Mouse (Mus musculus) layer of hippocampus, adult 11-12 months (tissue): Measurements from ENCODE around the gene Hdac1.
"Not testable (repeated sequence)": the region's sequence is repeated elsewhere in the genome, so short reads cannot be mapped to it uniquely, and the experiment has no call there.

ENCODE experiments used
- DNase-seq: peaks from one replicate; pipeline ENCODE4 v3.0.0; 2022; ENCODE audit warnings: low spot score

Hdac1 gene

DNA sequence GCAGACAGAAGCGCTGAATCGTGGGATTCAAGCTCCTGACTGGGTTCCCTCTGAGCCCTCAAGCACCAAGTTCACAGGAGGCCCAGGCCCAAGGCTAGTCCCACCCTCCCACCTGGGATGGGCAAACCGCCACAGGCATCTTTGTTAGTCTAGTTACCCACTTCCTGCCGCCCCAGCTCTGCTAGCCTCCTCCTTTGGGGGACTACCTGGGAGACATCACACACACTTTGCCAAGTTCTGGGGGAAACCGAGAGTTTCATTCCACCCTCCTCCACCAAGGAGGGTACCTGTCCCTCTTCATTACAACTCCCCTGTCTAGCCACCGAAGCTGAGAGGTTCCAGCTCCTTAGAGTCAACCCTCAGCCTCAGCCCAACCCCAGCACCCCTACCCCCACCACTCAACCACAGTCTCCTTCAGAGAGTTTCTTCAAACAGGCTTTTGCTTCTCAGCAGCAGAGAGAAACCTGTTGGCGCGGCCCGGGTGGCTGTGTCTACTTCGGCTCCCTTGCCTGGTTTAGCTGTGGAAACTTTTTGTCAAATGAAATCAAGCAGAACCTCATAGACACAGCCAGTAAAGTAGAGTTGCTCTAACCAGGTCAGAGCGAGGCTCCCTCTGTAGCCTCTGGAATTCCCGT lies 15.9 kb upstream of the Hdac1 start:
- no peak for DNase-seq

DNA sequence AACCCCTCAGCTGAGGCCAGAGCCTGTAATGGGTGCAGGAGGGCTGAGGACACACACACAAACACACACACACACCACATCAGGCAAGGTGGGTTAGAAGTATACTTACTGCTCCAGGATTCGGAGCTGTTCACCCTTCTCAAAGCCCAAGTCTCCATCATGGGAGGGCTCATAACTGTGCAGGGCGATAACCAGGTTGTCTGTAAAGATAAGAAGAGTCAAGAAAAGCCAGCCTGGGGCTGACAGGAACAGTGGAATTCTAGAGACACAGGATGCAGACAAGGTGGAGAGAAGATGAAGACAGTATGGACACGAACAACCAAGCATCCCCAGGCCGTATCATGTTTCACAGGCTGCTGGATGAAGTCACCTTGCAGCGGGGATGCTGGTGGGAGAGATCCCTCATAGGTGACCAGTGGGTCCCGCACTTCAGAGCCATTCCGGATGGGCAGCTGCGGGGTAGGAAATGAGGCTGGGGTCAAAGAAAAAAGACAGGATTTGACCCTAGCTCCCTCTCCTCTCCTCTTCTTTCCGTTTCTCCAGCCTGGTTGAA lies 14.8 kb upstream of the Hdac1 start:
- no peak for DNase-seq

DNA sequence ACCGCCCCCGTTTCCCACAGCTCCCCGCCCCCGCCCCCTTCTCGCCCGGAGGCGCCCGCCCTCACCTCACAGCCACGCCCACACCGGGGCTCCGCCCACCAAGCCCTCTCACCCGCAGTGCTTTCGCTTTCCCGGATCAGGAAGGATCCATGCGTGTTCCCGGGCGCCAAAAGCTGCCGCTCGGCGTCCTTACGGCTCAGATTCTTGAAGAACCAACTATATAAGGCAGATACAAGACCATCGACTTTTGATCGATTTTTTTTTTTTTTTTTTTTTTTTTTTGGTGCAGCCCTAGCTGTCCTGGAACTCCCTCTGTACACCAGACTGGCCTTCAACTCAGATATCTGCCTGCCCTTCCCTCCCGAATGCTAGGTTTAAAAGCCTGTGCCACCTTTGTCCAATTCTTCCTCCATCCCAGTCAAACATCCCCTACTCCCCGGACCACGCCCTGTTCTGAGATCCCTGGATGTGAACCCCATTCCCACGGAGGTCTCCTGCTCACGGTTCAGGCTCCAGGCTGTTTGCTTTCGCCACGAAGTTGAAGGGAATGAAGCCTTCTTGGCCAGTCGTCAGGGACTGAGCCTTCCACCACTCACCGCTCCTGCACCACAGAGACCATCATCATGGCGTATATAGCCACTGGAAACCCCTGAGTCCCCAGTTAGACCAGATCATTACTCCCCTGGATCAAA lies 14.2 kb upstream of the Hdac1 start:
- peak; percentile 84 for DNase-seq

DNA sequence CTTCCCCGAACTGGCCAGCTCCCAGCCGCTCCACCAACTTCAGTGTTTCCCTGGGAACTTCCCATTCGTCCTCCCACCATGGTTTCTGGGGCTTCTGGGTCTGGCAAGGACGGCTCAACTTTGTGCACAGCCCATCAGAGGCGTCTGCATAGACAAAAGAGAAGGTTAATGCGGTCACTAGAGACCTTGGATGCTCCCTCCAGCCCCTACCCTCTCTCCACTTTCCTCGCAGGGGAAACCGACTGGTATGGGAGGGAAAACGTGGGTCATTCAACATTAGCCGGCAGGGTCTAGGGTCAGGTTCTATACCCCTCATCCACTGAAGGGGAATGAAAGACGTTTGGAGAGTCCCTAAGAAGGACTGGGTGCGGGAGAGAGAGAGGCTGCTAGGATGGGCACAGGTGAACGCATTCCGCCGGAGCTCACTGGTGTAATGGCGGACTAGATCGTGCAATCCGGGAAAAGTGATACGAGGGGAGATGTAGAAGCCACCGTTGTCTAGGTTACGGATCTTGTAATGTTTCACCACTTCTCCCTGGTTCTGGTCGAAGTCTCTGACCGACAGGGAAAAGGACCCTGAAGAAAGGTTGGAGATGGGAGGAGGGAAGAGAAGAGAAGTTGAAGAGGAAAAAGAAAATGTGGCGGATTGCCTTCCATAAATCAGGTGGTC lies 13.5 kb upstream of the Hdac1 start:
- peak; percentile 33 for DNase-seq

DNA sequence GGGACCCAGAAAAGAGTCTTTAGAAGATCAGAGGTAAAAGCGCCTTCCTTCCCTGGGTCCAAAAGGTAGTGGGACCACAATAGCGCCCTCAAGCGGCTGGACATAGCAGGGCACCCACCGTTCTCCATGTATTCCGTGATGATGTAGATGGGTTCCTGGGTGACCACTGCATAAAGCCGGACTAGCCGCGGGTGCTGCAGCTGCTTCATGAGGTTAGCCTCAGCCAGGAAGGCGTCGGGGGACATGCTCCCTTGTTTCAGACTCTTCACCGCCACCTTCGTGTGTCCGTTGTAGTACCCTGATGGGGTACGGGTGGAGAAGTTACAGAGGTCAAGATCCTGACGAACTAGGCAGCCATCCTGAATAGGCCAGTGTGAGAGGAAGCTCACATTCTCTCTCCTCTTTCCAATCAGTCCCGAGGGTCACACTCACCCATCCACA lies 12.9 kb upstream of the Hdac1 start:
- DNase-seq: peak; percentile 70

DNA sequence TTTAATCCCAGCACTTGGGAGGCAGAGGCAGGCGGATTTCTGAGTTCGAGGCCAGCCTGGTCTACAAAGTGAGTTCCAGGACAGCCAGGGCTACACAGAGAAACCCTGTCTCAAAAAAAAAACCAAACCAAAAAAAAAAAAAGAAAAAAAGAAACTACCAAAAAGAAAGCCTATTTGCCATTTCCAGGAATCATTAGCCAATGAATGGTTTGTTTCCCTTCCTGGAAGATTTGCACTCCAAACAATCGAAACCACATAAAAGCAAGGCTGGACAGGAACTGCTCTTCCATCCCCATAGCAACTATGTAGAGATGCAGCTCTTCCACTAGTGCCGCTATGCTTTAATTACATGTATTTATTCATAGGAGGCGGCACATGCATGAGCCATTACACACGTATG lies 12.0 kb upstream of the Hdac1 start:
- not testable (repeated sequence) for DNase-seq

DNA sequence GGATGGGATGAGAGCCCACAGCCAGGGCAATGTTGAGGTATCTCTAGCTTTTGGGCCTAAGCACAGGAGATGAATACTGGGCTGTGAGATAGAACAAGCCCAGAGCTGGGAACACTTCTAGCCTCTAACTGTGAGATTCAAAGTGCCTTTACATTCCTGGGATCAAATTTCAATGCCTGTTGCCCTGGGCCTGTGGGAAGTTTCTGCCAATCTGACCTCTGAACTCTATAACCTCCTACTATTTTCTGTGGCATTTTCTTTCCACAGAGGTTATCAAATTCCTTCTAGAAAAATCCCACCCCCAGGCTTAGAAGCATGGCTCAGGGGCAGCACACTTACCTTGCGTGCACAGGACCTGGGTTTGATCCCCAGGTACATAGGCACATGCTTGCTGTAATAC lies 7.8 kb upstream of the Hdac1 start:
- DNase-seq: no peak

DNA sequence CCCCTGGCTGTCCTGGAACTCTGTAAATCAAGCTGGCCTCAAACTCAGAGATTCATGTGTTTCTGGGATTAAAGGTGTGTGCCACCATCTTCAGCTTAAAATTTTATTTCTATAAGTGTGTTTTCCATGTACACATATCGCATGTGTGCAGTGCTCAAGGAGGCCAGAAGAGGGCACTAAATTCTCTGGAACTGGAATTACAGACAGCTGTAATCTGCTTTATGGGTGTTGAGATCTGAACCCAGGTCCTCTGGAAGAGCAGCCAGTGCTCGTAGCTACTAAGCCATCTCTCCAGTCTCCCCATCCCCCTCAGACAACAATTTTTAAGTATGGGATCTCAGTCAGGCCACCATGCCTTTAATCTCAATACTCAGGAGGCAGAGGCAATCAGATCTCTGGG lies 6.8 kb upstream of the Hdac1 start:
- DNase-seq: no peak

DNA sequence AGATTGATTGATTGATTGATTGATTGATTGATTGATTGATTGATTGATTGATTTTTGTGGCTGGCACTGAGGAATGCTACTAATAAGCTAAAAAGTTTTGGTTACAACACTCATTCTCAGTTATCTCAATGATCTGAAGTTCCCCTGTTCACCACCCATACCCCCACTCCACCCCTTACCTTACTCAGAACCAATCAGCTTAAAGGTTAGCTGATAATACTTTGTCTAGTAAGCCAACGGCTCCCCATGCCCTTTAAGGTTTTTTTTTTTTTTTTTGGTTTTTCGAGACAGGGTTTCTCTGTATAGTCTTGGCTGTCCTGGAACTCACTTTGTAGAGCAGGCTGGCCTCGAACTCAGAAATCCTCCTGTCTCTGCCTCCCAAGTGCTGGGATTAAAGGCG lies 5.1 kb upstream of the Hdac1 start:
- not testable (repeated sequence) for DNase-seq

DNA sequence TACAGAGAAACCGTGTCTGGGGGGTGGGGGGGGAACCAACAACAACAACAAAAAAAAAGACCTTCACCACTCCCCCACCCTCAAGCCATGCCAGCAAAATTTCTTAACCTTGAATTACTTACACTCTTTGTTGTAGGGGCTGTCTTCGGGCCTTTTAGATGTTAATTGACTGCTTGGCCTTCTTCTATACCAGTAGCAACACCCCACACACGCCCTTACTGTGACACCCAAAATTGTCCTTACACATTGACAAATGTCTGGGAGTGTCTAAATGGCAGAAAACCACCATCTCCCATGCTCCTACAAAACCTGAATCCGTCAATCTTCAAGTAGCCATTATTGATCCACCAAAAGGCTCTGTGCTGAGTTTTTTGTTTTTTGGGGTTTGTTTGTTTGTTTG lies 1.6 kb upstream of the Hdac1 start:
- DNase-seq: no peak

DNA sequence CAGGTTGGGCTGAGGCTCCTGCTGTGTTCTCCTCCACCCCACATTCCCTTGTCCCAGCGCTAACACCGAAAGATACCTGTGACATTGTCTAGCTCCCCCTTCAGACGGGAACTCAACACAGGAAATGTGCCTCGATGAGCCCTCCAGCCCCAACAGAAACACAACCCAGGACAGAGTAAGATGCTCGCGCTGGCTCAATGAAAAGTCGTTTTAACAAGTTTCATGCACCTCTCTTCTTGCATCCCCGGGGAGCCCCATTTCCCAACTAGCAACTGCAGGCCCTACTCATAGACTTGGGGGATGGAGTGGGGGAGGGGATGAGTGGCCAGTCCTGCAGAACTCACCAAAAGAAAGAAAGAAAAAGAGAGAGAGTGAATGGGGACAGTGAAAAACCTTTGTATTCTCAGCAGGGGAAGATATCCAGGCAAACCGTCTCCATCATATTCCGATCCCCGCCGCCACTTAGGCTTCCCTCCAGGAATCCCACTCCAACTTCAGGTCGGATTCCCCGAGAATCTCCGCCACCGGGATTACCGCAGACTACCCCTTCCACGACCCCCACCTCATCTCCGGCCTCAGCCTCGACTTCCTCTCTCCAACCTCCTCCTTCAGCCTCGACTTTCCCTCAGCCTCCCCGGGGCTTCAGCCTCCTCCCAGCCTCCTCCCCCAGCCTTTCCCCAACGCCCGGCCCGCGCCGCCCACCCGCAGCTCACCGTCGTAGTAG lies 483 bp downstream of the Hdac1 start:
- DNase-seq: no peak

DNA sequence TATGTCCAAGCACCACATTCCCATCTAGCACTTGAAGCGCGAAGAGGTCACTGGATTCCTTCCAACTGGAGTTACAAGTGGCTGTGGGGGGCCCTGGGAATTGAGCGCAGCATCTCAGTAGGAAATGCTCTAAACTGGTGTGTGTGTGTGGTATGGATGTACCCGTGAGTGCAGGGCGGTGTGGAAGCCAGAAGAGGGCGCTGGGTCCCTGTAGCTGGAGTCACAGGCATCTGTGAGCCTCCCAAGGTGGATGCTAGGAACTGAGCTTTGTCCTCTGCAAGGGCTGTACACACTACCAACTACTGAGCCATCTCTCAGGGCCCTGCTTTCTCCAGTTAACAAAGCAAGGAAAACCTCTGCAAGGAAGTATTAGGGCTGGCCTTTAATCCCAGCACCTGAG lies 2.5 kb downstream of the Hdac1 start:
- DNase-seq: no peak

DNA sequence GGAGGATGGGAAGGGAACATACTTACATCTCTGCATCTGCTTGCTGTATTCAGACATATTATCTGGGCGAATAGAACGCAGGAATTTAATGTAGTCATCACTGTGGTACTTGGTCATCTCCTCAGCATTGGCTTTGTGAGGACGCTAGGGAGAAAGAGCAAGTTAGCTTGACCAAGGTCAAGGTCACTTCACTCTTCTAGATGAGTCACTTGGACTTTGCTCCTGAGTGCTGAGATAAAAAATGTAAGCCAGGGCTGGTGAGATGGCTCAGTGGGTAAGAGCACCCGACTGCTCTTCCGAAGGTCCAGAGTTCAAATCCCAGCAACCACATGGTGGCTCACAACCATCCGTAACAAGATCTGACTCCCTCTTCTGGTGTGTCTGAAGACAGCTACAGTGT lies 13.6 kb downstream of the Hdac1 start:
- DNase-seq: not testable (repeated sequence)

DNA sequence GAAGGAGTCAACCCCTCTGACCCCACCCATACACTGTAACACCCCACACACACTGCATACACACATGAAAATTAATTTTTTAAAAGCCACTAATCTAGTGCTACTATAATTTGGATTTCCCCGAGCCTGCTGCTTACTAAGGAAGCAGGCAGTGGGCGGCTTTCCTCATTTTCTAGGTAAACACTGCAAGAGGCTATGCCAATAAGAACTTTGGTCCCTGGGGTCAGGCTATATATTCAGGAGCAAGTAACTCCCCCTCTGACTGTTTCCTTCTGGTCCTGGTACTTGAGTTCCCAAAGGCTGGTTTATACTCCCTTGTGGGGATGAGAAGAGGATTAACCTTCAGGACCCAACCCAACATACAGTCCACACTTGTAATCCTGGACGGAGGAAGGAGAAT lies 16.6 kb downstream of the Hdac1 start:
- no peak for DNase-seq

DNA sequence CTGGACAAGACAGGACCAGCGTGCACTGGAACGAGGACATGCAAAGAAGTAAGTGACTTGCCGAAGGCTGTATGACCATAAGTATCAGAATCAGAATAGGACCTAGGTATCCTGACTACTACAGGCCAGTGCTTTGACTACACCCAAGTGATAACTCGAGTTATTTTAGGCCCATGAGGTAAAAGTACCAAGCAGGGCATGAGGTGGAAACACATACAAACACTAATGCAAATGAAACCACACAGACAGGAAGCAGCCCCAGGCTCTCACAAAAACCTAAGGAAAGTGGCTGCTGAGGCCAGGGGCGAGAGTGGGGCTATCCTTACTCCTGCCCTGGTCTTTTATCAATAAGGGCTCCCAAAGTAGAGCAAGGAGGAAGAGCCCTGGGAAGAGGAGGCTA lies 17.2 kb downstream of the Hdac1 start:
- DNase-seq: no peak

DNA sequence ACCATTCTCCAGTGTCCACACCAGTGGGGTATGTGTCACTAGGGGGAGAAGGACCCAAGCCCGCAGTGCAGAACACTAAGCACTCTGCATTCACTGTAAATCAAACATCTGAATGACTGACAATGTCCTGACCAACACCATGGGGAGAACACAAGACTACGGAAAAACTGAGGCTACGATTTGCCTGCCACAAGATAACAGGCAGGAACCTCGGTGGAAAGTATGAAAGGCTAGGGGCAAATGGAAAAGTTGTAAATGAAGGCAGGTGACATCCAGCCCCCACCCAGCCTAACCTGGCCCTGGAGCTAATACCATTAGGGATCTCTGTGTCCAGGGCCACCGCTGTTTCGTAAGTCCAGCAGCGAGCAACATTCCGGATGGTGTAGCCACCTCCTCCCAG lies 24.0 kb downstream of the Hdac1 start:
- no peak for DNase-seq

DNA sequence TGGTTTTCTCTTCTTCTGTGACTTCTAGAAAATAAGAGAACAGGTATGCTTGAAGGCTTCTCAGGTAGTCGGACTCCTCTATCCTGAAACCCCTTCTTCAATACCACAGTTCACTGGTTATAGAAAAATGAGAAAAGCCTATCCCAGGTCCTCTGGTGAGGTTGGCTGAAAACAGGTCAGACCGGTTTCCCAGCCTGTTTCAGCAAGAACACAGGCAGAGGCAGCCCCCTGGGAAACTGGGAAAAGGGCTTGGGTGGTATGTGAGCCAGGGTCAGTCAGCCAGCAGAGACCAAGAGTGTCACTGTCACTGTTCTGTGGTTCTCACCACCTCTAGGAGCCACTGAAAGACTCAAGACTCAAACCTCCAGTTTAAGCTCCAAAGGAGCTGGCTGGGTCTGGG lies 25.6 kb downstream of the Hdac1 start:
- DNase-seq: no peak

DNA sequence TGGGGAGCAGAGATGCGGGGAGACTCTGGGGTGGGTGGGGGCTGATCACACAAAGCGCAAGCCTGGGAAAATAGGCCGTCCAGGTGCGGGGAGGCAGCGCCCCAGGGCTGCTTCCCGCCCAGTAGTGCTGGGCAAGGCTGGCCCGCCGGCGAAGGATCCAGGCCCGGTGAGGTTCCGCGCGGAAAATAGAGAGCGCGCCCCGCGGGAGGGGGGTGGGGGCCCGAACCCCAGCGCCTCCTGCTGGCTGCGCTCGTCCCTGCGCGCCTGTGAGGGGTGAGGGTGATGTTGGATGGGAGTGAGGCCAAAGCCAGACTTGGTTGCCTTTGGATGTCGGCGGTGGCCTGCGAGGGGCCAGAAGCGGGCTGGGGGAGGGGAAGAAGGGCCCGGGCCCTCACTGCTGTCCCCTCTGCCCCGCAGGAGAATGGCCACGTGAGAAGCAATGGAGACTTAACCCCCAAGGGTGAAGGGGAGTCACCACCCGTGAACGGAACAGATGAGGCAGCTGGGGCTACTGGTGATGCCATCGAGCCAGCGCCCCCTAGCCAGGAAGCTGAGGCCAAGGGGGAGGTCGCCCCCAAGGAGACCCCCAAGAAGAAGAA lies 28.1 kb downstream of the Hdac1 start:
- peak; percentile 45 for DNase-seq

DNA sequence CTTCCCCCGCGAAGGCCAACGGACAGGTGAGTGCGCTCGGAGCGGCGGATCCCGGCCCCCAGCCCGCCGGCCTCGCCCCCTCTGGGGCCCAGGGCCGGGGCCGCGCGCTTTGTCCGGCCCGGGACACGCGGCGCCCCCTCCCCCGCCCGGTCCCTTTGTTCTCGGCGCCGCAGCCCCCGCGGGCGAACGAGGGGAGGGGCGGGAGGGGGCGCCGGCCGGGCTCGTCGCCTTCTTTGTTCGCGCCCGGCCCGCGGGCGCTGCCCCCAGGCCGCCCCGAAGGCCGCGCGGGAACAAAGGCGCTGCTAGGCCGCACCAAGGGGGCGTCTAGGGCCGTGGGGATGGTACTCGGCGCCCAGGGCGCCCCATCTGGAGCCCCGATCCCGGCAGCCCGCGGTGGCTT lies 28.6 kb downstream of the Hdac1 start:
- no peak for DNase-seq

DNA sequence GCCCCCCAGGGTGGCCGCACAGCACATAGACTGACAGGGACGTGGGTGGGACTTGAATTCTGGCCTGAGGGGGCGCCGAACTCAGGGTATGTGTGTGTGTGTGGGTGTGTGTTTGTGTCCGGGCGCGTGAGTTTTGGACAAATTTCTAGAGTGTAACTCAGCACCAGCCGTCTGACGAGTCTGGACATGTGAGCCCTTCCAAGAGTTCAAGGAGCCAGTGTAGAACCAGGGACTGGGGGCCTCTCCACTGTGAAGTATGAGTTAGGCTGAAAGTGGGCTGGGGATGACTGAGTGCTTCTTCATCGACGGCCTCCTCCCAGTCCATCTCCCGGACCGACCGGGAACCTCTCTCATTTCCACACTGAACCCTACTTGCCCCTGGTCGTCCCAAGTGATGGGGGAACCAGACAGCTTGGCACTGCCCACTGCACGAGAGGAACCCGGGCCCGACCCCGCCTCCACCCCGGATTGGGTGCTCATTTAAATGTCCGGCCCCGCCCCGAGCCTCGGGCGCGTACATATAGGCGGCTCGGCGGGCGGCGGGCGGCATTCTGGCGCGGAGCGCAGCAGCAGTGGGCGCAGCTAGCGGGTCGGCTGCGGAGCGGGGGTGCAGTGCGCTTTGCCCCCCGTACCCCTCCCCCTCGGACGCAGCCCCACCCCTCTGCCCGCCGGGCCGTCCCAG lies 29.3 kb downstream of the Hdac1 start, which contains the start of gene Marcksl1:
Gene Marcksl1 (plus strand): TSS at position 496 of the 682 bp plus-strand sequence.
- DNase-seq: peak; percentile 82

DNA sequence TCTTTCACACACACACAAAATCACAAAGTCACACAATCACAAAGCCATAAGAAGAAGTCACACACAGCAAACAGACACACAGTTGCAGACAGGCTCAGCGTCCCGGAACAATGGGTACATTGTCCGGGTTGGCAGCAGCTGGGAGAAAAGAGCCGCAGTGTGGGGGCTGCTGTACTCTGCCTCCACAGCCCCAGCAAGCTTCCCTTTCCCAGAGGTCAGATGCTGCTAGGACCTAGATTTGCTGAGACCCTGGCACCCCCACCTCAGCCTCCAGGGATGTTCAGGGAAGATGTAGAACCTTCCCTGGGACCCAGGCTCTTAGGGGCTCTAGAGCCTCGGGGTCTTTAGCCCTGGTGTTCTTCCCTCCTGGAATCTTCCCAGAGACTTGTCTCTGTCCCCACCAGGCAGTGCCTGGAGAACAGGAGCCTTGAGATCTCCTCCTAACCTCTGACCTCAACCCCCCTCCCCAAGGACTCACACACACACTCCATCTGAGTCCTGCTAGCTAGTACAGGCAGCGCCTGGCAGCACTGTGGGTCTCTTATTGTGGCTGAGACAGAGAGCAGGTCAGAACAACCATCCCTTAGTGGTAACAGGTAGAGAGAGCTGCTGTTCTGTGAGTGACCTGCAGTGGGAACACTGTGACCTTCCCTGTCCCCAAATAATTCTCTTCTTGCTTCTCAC lies 31.0 kb downstream of the Hdac1 start:
- no peak for DNase-seq
